Mouse (Mus musculus) limb, embryonic 14.5 days (tissue): ENCODE results near the gene C530008M17Rik. TPM values are rescaled to one million over a fixed set of nuclear protein-coding genes. Genes with fewer than 3 reads are reported as not detected.

Experiments used
- ATAC-seq: fragments of 200-750 bp; cut with Nextera tagmentation; 2 replicates; pipeline ENCODE4 v1.8.0; 2017; ENCODE audit warnings: low read depth, moderate number of reproducible peaks, moderate TSS enrichment; ENCODE audit not compliant: low FRiP score
- DNase-seq: peaks from one replicate; pipeline ENCODE4 v3.0.0-alpha.2; 2015; ENCODE audit warnings: low spot score
- H3K27ac ChIP-seq: fragments of 300-500 bp; sonication (generic); replicated peaks from 2 replicates; pipeline ENCODE4 v1.5.1; 2014; ENCODE audit warnings: low read depth, mild to moderate bottlenecking, low read length, moderate library complexity, mixed read lengths
- H3K27me3 ChIP-seq: fragments of 300-500 bp; sonication (generic); 2 replicates; pipeline ENCODE4 v1.6.1; 2014; ENCODE audit warnings: low read length, mixed read lengths; ENCODE audit not compliant: control insufficient read depth, insufficient read depth
- H3K36me3 ChIP-seq: fragments of 300-500 bp; sonication (generic); 2 replicates; pipeline ENCODE4 v1.6.1; 2014; ENCODE audit warnings: mild to moderate bottlenecking, low read length, moderate library complexity, mixed read lengths; ENCODE audit not compliant: control insufficient read depth, insufficient read depth
- H3K4me1 ChIP-seq: fragments of 300-500 bp; sonication (generic); 2 replicates; pipeline ENCODE4 v1.6.1; 2014; ENCODE audit warnings: antibody characterized with exemption, low read length, mixed read lengths; ENCODE audit not compliant: control insufficient read depth, insufficient read depth
- H3K4me2 ChIP-seq: fragments of 300-500 bp; sonication (generic); replicated peaks from 2 replicates; pipeline ENCODE4 v1.6.1; 2014; ENCODE audit warnings: low read depth, mild to moderate bottlenecking, low read length, moderate library complexity; ENCODE audit not compliant: severe bottlenecking
- H3K4me3 ChIP-seq: fragments of 300-500 bp; sonication (generic); replicated peaks from 2 replicates; pipeline ENCODE4 v1.5.1; 2014; ENCODE audit warnings: low read length
- H3K9ac ChIP-seq: fragments of 300-500 bp; sonication (generic); 2 replicates; pipeline ENCODE4 v1.6.1; 2014; ENCODE audit warnings: mild to moderate bottlenecking, low read depth, low read length, moderate library complexity; ENCODE audit not compliant: severe bottlenecking
- H3K9me3 ChIP-seq: fragments of 300-500 bp; sonication (generic); 2 replicates; pipeline ENCODE4 v1.6.1; 2016; ENCODE audit warnings: low read length; ENCODE audit not compliant: control insufficient read depth
- POLR2A ChIP-seq: fragments of 200-500 bp; IDR thresholded peaks from 2 replicates; pipeline ENCODE4 v1.8.0; 2012; ENCODE audit warnings: inconsistent platforms, mild to moderate bottlenecking, moderate library complexity, borderline replicate concordance; ENCODE audit not compliant: insufficient read depth, insufficient read length; ENCODE audit errors: extremely low read depth
- WGBS: fragments of 180-500 bp; shearing (Covaris S2); extraction: QIAGEN DNeasy Blood & Tissue Kit; methylation state at CpG from one replicate; pipeline ENCODE4 v1.1.7; 2014; 5-methylcytosine and 5-hydroxymethylcytosine counted together
- polyA plus RNA-seq, 2 experiments: library from polyadenylated mRNA; depleted of rRNA in 1 of 2; stranded (reverse) in 1 of 2; unstranded in 1 of 2; fragments of >200 nt; fragmentation: Nextera tagmentation in 1 of 2; extraction: Ambion mirVana in 1 of 2; gene quantifications; 2 replicates each; pipeline versions ENCODE4 v1.2.1 to v1.2.3; 2012 to 2014

C530008M17Rik gene
- polyA plus RNA-seq, 2 experiments, result 12.6 to 26.5 TPM

- Histone ChIP-seq H3K36me3 (peaks cover 39% of the 10 kb centered on the region), H3K9ac (no peak overlapping the region)
- 89% methylated on average over 25 of the region's 25 CpGs for WGBS
Observed at GRCm38 (mm10) chr5:76876106-76876758, 219.9 kb downstream of the C530008M17Rik start.

GRCm38 (mm10) chr5:76884107-76884506 lies 227.8 kb downstream of the C530008M17Rik start:
- no peak for DNase-seq

More at GRCm38 (mm10) chr5:76876106-76876758, 219.9 kb downstream of the C530008M17Rik start:
- no peaks in the 10 kb centered on the region for H3K9me3 ChIP-seq
- DNase-seq (no peak), ATAC-seq (no peak)
- H3K27ac ChIP-seq, result no peak overlapping the region
- H3K27me3 ChIP-seq, result no peaks in the 10 kb centered on the region
- H3K4me2 ChIP-seq, result no peak overlapping the region
- no peaks in the 10 kb centered on the region for H3K4me1 ChIP-seq
- H3K4me3 ChIP-seq, result no peak overlapping the region
- TF ChIP-seq POLR2A, result no peak

GRCm38 (mm10) chr5:76887011-76887410 lies 230.7 kb downstream of the C530008M17Rik start:
- no peak for DNase-seq
- H3K27me3 ChIP-seq, result no peaks in the 10 kb centered on the region
- no peak overlapping the region for H3K4me3 ChIP-seq
- H3K9ac ChIP-seq, result no peak overlapping the region
- WGBS, result 87% methylated on average over 2 of the region's 2 CpGs
- no peak for ATAC-seq
- no peak overlapping the region for H3K4me2 ChIP-seq
- peaks cover 48% of the 10 kb centered on the region for H3K36me3 ChIP-seq
- no peak overlapping the region for H3K27ac ChIP-seq
- H3K9me3 ChIP-seq, result no peaks in the 10 kb centered on the region
- no peaks in the 10 kb centered on the region for H3K4me1 ChIP-seq
- no peak for TF ChIP-seq POLR2A

More at GRCm38 (mm10) chr5:76884107-76884506, 227.8 kb downstream of the C530008M17Rik start:
- no peak for ATAC-seq
- no peak for TF ChIP-seq POLR2A
- peaks cover 44% of the 10 kb centered on the region for H3K36me3 ChIP-seq
- no peaks in the 10 kb centered on the region for H3K27me3 ChIP-seq
- H3K4me3 ChIP-seq, result no peak overlapping the region
- H3K9me3 ChIP-seq, result no peaks in the 10 kb centered on the region
- H3K4me2 ChIP-seq, result no peak overlapping the region
- no peak overlapping the region for H3K27ac ChIP-seq
- H3K4me1 ChIP-seq, result no peaks in the 10 kb centered on the region
- 74% methylated on average over 1 of the region's 1 CpGs for WGBS
- H3K9ac ChIP-seq, result no peak overlapping the region

- no peaks in the 10 kb centered on the region for H3K4me1 ChIP-seq
- WGBS, result 78% methylated on average over 2 of the region's 2 CpGs
- TF ChIP-seq POLR2A, result no peak
- no peak overlapping the region for H3K27ac ChIP-seq
- H3K9ac ChIP-seq, result no peak overlapping the region
- H3K4me3 ChIP-seq, result no peak overlapping the region
- H3K27me3 ChIP-seq, result no peaks in the 10 kb centered on the region
- H3K36me3 ChIP-seq, result peaks cover 37% of the 10 kb centered on the region
- H3K9me3 ChIP-seq, result no peaks in the 10 kb centered on the region
- ATAC-seq (no peak), DNase-seq (no peak)
- no peak overlapping the region for H3K4me2 ChIP-seq
Observed at GRCm38 (mm10) chr5:76892608-76893007, 236.3 kb downstream of the C530008M17Rik start.

- no peak for TF ChIP-seq POLR2A
- Histone ChIP-seq H3K36me3 (peaks cover 37% of the 10 kb centered on the region), H3K4me3 (no peak overlapping the region), H3K4me1 (no peaks in the 10 kb centered on the region), H3K27me3 (no peaks in the 10 kb centered on the region), H3K27ac (no peak overlapping the region), H3K9ac (no peak overlapping the region), H3K4me2 (no peak overlapping the region), H3K9me3 (no peaks in the 10 kb centered on the region)
- 89% methylated on average over 2 of the region's 2 CpGs for WGBS
- no peak for ATAC-seq
- no peak for DNase-seq
Observed at GRCm38 (mm10) chr5:76893084-76893483, 236.8 kb downstream of the C530008M17Rik start.
